Mouse (Mus musculus): ENCODE results near the gene Efna2.
A peak's percentile ranks its signal among the peaks of the same experiment; 100 is the strongest.
"Not testable (repeated sequence)": the region's sequence is repeated elsewhere in the genome, so short reads cannot be mapped to it uniquely, and the experiment has no call there.

Efna2 gene

GRCm38 (mm10) chr10:80156002-80156751, 23.1 kb upstream of the Efna2 start:
- no peak for DNase-seq

GRCm38 (mm10) chr10:80156752-80157053, 22.6 kb upstream of the Efna2 start:
- DNase-seq, result no peak

DNA sequence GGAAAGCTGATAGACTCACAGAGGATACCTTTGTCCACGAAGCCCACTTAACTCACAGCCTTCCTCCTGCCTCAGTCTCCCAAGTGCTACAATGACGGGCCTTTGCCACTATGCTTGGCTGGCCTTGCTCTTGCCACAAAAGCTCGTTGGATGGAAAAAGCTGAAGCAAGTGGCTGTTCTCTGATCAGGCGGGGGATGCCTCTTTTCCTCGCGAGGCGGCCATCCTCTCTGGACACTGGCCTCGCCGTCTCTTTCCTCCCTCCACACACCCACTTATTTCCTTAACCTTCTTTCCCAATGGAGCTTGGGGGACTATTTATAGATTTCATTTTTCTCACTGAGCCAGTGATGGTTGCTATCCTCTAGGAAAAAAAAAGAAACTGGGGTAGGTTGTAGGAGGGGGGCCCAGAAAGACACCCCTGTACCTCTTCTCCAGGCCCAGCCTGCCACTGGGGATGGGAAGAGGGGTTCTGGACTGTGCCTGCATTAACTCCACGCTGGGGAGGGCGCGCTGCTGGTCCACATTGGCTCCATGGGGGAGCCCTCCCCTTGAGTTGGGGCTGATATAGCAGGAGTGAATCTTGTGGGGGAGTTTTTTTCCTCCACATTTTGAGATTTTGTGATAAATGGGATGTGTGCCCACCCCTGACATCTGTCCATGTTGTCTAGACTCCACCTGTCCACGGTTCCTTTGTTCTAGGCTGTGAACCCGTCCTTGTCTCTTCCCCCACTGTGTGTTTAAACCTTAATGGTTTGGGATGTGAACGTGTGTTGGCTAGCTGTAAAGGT, 21.9 kb upstream of the Efna2 start:
- DNase-seq, result no peak

GRCm38 (mm10) chr10:80158307-80158986, 20.8 kb upstream of the Efna2 start:
- DNase-seq, result no peak

- peak; percentile 62 for DNase-seq
Measured at GRCm38 (mm10) chr10:80159021-80159560, 20.2 kb upstream of the Efna2 start.

- peak; percentile 98 for DNase-seq
Measured at GRCm38 (mm10) chr10:80159561-80160454, 19.5 kb upstream of the Efna2 start.

- DNase-seq, result peak; percentile 80
Measured at GRCm38 (mm10) chr10:80160455-80161371, 18.6 kb upstream of the Efna2 start.

DNA sequence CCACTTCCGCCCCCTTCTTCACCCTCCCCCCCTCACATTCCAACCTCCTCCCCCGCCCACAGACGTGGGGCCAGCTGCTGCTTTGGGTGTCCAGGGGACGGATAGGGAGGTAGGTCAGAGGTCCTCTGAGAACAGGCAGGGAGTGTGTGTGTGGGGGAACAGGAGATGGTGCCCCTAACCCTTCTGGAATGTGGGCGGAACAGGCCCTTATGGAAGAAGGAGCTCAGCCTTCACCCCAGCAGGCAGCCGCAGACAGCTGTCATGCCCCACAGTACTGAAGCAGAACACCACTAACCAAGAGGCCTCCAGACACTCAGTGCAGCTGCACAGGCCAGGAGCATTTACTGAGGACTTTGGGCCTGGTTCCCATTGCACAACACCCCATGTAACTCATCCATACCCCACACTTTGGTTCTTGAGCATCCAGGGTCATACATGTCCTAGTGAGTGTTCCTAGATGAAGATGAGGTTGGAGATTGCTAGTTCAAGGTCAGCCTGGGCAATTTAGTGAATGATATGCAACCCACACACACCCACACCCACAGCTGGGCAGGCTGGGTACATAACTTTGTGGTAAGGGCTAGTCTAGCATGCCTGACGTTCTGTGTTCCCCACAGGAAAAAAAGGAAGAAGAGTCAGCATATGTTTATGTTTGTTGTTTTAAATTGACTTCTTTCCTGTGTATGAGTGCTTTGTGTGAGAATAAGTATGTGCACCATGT, 17.6 kb upstream of the Efna2 start:
- peak; percentile 41 for DNase-seq

GRCm38 (mm10) chr10:80162243-80162608, 17.1 kb upstream of the Efna2 start:
- no peak for DNase-seq

GRCm38 (mm10) chr10:80162716-80163299, 16.5 kb upstream of the Efna2 start:
- no peak for DNase-seq

- peak; percentile 42 for DNase-seq
Measured at GRCm38 (mm10) chr10:80163721-80164120, 15.6 kb upstream of the Efna2 start.

DNA sequence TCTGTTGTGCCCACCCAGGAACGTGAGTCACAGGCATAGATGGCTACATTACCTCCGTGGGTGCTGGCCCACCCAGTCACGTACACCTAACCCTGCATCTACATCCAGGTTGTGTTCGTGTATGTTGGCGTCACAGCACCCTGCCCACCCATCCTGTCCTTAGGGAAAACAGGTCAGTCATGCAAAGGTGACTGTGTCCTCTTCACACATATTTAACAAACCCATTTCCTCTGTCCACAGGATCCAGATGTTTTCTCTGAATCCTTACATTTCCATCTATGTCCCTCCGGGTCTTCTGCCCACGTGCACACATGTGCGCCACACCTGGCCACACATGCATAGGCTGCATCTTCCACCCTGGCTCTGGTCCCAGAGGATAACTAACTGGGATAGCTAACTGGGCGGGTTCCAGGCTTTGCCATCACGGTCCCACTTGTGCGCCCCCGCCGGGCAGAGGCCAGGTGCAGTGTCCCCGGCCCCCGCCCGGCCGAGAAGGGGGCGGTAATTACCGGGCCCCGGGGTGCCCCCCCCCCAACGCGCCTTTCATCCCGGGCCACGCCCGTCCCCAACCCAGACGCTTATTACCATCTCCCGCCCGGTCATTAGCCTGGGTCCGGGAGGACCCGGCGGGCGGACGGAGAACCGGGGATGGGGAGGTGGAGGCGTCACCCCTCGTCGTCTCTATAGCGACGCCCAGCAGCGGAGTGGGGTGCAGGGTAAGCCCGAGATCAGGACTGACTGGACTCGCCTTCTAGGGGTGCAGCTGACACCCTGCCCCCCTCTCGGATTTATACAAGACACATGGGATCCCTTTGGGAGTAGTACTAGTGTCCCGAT, 14.9 kb upstream of the Efna2 start:
- peak; percentile 71 for DNase-seq

DNA sequence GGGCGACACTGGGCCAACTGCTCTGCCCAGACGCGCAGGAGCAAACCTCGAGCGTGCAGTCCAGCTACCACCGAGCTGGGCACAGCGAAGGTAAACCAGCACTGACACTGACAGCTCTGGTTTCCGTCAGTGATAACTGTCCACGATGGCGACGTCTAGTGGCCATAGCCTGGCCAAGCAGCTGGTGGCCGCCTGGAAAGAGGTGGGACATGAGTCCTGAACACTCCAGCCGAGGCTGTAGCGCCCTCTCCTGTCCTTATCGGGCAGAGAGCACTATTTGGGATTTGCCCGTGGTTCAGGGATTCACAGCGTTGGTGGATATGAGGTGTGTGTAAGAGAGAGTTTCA, 14.3 kb upstream of the Efna2 start:
- peak; percentile 98 for DNase-seq

DNA sequence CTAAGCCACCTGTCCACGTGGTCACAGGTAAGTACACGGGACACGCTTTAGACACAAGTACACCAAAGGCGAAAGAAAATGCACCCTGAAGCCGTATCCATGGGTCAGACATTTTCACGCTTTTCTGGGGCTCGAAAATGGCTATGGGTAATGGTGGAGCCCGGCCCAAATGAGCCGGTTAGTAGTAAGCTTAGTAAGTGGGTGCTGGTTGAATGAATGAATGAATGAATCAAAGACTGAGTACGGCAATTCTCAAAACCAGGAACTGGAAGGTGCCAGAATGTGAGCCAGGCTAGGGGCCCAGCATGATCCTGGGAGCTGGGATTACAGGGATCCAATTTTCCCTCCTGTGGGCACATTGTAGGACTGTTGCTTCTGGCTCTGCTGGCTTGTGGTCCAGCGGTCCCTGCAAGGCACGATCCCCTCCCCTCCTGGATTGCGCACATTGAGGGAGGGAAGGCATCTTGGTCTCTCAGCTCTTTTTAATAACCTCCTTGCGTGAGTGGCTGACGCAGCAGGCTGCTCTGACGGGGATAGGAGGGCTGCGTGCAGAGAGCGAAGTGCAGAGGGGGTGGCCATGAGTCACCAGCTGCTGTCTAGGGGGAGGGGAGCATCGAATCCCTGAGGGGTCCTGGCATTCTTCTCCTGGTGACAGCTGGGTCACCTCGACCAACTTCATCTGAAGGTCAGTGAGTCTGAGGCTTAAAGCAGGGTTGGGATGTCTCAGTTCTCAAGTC, 13.7 kb upstream of the Efna2 start, which contains the start of gene Cirbp:
Gene Cirbp (plus strand): TSS at position 594 of the 737 bp plus-strand sequence.
- peak; percentile 61 for DNase-seq

- not testable (repeated sequence) for DNase-seq
Measured at GRCm38 (mm10) chr10:80166136-80166535, 13.1 kb upstream of the Efna2 start.

GRCm38 (mm10) chr10:80167460-80168037, 11.7 kb upstream of the Efna2 start:
- peak; percentile 99 for DNase-seq

GRCm38 (mm10) chr10:80168038-80168661, 11.1 kb upstream of the Efna2 start:
- peak; percentile 94 for DNase-seq

DNA sequence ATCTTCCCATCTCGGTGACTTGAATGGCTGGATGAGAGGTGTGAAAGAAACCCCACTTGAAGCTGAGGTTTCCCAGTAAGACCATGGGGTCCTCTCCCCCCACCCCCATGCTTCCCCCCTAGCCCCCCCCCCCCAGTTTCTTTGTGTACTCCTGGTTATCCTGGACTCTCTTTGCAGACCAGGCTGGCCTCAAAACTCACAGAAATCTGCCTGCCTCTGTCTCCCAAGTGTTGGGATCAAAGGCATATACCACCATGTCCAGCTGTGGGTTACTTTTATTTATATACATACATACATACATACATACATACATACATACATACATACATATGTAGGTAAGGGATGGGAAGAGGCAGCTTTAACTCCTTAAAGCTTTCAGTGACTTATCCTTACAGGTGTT, 10.2 kb upstream of the Efna2 start:
- no peak for DNase-seq
